Mouse (Mus musculus): ENCODE results near the gene Gm26602. TPM values are rescaled to one million over a fixed set of nuclear protein-coding genes. Genes with fewer than 3 reads are reported as not detected.
"Not testable (repeated sequence)": the region's sequence is repeated elsewhere in the genome, so short reads cannot be mapped to it uniquely, and the experiment has no call there.

Gene Gm26602
- polyA plus RNA-seq, 1 experiment = 0.21 TPM

GRCm38 (mm10) chr10:79881981-79882380, 28.7 kb upstream of the Gm26602 start:
- no peaks in the 10 kb centered on the region for H3K36me3 ChIP-seq (ENCODE audit: control insufficient read depth)
- peak overlapping the region; percentile 23 for H3K4me3 ChIP-seq (replicated peaks)
- no peak for TF ChIP-seq TAL1 (IDR thresholded peaks at IDR 0.05; ENCODE audit: low read length)
- no peak for TF ChIP-seq GATA1 (IDR thresholded peaks at IDR 0.05; ENCODE audit: low read length)
- H3K27me3 ChIP-seq (ENCODE audit: control insufficient read depth) = peaks cover 54% of the 10 kb centered on the region
- peaks cover 38% of the 10 kb centered on the region for H3K4me1 ChIP-seq (ENCODE audit: control insufficient read depth)
- no peaks in the 10 kb centered on the region for H3K9me3 ChIP-seq (ENCODE audit: control insufficient read depth, low read length)

DNA sequence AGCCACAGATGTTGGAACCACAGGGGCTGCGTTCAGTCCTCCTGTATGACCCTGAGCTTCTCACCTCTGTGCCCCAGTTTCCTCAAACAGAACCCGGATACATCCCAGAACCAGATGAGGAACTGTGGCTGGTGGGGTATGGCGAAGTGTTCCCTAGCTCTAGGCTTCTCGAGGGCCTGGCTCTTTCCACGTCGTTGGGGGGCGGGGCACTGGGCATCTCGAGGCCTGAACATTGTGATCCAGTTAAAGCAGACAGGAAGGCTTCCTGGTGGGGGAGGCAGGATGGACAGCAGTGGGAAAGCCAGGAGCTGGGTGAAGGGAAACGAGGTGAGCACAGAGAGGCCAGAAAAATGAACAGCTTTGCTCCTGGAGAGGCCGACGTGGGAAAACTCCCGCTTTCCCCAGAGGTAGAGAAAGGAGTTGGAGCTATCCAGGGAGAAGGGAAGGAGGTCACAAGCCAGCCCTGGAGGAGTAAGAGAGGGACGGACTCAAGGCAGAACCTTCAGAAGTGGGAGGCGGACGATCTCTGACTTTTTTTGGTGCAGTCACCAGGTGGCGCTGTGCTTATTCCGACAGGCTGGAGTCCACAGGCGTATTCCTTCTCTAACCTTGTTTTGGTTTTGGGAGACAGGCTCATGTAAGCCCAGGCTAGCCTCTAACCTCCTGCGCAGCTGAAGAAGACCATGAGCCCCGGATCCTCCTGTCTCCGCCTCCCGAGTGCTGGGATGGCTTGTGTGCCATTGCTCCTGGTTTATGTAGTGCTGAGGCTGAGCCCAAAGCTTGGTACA, 27.2 kb upstream of the Gm26602 start:
- TF ChIP-seq TAL1 (IDR thresholded peaks at IDR 0.05; ENCODE audit: low read length) (no peak), GATA1 (IDR thresholded peaks at IDR 0.05; ENCODE audit: low read length) (no peak)
- no peak overlapping the region for H3K4me3 ChIP-seq (replicated peaks)
- no peaks in the 10 kb centered on the region for H3K36me3 ChIP-seq (ENCODE audit: control insufficient read depth)
- H3K27me3 ChIP-seq (ENCODE audit: control insufficient read depth) = peaks cover 42% of the 10 kb centered on the region
- H3K4me1 ChIP-seq (ENCODE audit: control insufficient read depth) = peaks cover 28% of the 10 kb centered on the region
- no peaks in the 10 kb centered on the region for H3K9me3 ChIP-seq (ENCODE audit: control insufficient read depth, low read length)

DNA sequence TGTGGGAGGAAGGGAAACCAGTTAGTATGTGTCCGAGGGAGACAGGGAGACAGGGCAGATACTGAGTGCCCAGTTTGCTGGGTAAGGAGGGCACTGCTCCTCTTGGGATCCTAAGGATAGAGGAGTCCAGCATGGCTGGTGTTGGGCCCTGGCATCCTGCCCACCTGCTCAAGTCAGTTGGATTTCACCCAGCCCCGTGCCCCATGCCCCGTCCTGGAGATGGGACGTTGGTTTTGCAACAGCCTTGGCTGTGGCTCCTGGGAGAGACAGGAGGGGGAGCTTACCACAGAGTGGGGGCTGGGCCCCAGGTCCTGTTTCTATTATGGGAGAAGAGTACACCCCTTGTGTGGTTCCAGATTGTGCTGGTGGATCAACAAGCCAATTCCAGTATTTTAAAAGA, 26.2 kb upstream of the Gm26602 start:
- Histone ChIP-seq H3K4me1 (ENCODE audit: control insufficient read depth) (peaks cover 28% of the 10 kb centered on the region), H3K9me3 (ENCODE audit: control insufficient read depth, low read length) (no peaks in the 10 kb centered on the region), H3K36me3 (ENCODE audit: control insufficient read depth) (no peaks in the 10 kb centered on the region), H3K4me3 (replicated peaks) (no peak overlapping the region), H3K27me3 (ENCODE audit: control insufficient read depth) (peaks cover 36% of the 10 kb centered on the region)
- TF ChIP-seq GATA1 (IDR thresholded peaks at IDR 0.05; ENCODE audit: low read length) (no peak), TAL1 (IDR thresholded peaks at IDR 0.05; ENCODE audit: low read length) (no peak)

- H3K4me1 ChIP-seq (ENCODE audit: control insufficient read depth) = peaks cover 26% of the 10 kb centered on the region
- not testable (repeated sequence) for H3K36me3 ChIP-seq (ENCODE audit: control insufficient read depth); H3K4me3 ChIP-seq (replicated peaks); H3K9me3 ChIP-seq (ENCODE audit: control insufficient read depth, low read length)
- peaks cover 33% of the 10 kb centered on the region for H3K27me3 ChIP-seq (ENCODE audit: control insufficient read depth)
These were observed 25.7 kb upstream of the Gm26602 start for GRCm38 (mm10) chr10:79884938-79885337.

- peaks cover 17% of the 10 kb centered on the region for H3K4me1 ChIP-seq (ENCODE audit: control insufficient read depth)
- H3K9me3 ChIP-seq (ENCODE audit: control insufficient read depth, low read length) = no peaks in the 10 kb centered on the region
- H3K27me3 ChIP-seq (ENCODE audit: control insufficient read depth) = peaks cover 29% of the 10 kb centered on the region
- H3K36me3 ChIP-seq (ENCODE audit: control insufficient read depth) = no peaks in the 10 kb centered on the region
- no peak within 1 kb of the TSS for H3K4me3 ChIP-seq (replicated peaks)
- no peak for TF ChIP-seq GATA1 (IDR thresholded peaks at IDR 0.05; ENCODE audit: low read length)
- TF ChIP-seq TAL1 (IDR thresholded peaks at IDR 0.05; ENCODE audit: low read length) = no peak
These were observed 24.6 kb upstream of the Gm26602 start, which contains the start of gene Elane for GRCm38 (mm10) chr10:79886054-79886453. Elane (plus strand) TSS chr10:79886247.

GRCm38 (mm10) chr10:79886611-79887010, 24.0 kb upstream of the Gm26602 start:
- Histone ChIP-seq H3K4me1 (ENCODE audit: control insufficient read depth) (peaks cover 11% of the 10 kb centered on the region), H3K9me3 (ENCODE audit: control insufficient read depth, low read length) (no peaks in the 10 kb centered on the region), H3K27me3 (ENCODE audit: control insufficient read depth) (peaks cover 27% of the 10 kb centered on the region), H3K36me3 (ENCODE audit: control insufficient read depth) (no peaks in the 10 kb centered on the region), H3K4me3 (replicated peaks) (no peak overlapping the region)
- no peak for TF ChIP-seq TAL1 (IDR thresholded peaks at IDR 0.05; ENCODE audit: low read length)
- no peak for TF ChIP-seq GATA1 (IDR thresholded peaks at IDR 0.05; ENCODE audit: low read length)

DNA sequence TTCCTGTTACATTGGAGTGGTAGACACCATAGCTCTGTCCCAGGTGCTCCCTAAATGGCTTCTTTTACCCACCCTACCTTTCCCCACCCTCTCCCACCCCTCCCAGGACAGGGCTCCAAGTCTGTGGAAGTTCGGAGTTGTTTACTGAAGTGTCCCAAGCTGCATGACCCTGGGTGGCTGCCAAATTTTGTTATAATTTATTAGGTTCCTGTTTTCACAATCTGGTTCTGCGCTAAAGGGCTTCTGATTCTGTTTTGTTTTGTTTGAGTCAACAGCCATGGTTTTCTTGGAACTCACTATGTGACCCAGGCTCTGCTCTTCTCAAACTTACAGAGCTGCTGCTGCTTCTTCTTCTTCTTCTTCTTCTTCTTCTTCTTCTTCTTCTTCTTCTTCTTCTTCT, 21.3 kb upstream of the Gm26602 start:
- Histone ChIP-seq H3K4me1 (ENCODE audit: control insufficient read depth) (no peaks in the 10 kb centered on the region), H3K27me3 (ENCODE audit: control insufficient read depth) (peaks cover 7% of the 10 kb centered on the region), H3K9me3 (ENCODE audit: control insufficient read depth, low read length) (no peaks in the 10 kb centered on the region), H3K36me3 (ENCODE audit: control insufficient read depth) (peaks cover 1% of the 10 kb centered on the region; the same call in 1 of the 2 replicates), H3K4me3 (replicated peaks) (no peak overlapping the region)
- TF ChIP-seq GATA1 (IDR thresholded peaks at IDR 0.05; ENCODE audit: low read length) (no peak), TAL1 (IDR thresholded peaks at IDR 0.05; ENCODE audit: low read length) (no peak)

DNA sequence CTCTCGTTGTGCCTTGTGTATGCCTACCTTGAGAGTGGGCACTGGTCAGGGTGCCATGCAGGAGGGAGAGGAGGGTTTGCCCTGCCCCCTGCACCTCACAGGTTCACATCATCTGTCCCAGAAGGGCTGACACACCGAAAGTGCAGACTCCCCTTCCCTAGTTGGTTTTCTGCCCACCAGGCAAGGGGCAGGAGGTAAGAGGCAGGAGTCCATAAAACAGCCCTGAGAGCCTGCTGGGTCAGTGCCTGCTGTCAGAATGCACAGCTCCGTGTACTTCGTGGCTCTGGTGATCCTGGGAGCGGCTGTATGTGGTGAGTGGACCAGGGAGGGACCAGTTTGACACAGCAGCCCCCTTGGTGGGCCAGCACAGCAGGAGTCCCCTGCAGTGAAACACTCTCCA, 20.0 kb upstream of the Gm26602 start, which contains the start of gene Cfd:
TSS of gene Cfd (plus strand) at position 184 of the 400 bp plus-strand sequence.
- no peaks in the 10 kb centered on the region for H3K9me3 ChIP-seq (ENCODE audit: control insufficient read depth, low read length)
- TF ChIP-seq GATA1 (IDR thresholded peaks at IDR 0.05; ENCODE audit: low read length) (no peak), TAL1 (IDR thresholded peaks at IDR 0.05; ENCODE audit: low read length) (no peak)
- H3K36me3 ChIP-seq (ENCODE audit: control insufficient read depth) = peaks cover 10% of the 10 kb centered on the region
- peaks cover 7% of the 10 kb centered on the region for H3K27me3 ChIP-seq (ENCODE audit: control insufficient read depth)
- H3K4me3 ChIP-seq (replicated peaks) = no peak within 1 kb of the TSS
- no peaks in the 10 kb centered on the region for H3K4me1 ChIP-seq (ENCODE audit: control insufficient read depth)

- H3K27me3 ChIP-seq (ENCODE audit: control insufficient read depth); H3K4me1 ChIP-seq (ENCODE audit: control insufficient read depth); H3K4me3 ChIP-seq (replicated peaks); H3K9me3 ChIP-seq (ENCODE audit: control insufficient read depth, low read length): not testable (repeated sequence)
- peaks cover 29% of the 10 kb centered on the region for H3K36me3 ChIP-seq (ENCODE audit: control insufficient read depth)
These were observed 18.1 kb upstream of the Gm26602 start for GRCm38 (mm10) chr10:79892451-79893118.
